Mouse (Mus musculus) heart, embryonic 10.5 days (tissue): ENCODE measurements around the gene Klrb1c. TPM values are rescaled to one million over a fixed set of nuclear protein-coding genes. Genes with fewer than 3 reads are reported as not detected.
A peak's percentile ranks its signal among the peaks of the same experiment; 100 is the strongest.
"Not testable (repeated sequence)": the region's sequence is repeated elsewhere in the genome, so short reads cannot be mapped to it uniquely, and the experiment has no call there.

Experiments used
- DNase-seq: peaks from one replicate; pipeline ENCODE4 v3.0.0-alpha.2; 2017; ENCODE audit warnings: low spot score
- H3K27ac ChIP-seq: fragments of 300-500 bp; sonication (generic); 2 replicates; pipeline ENCODE4 v1.5.1; 2016; ENCODE audit warnings: mild to moderate bottlenecking
- H3K27me3 ChIP-seq: fragments of 300-500 bp; sonication (generic); 2 replicates; pipeline ENCODE4 v1.6.1; 2016; ENCODE audit warnings: mild to moderate bottlenecking; ENCODE audit not compliant: poor library complexity, insufficient read depth, severe bottlenecking
- H3K36me3 ChIP-seq: fragments of 300-500 bp; sonication (generic); 2 replicates; pipeline ENCODE4 v1.6.1; 2016; ENCODE audit warnings: mild to moderate bottlenecking, moderate library complexity
- H3K4me1 ChIP-seq: fragments of 300-500 bp; sonication (generic); 2 replicates; pipeline ENCODE4 v1.6.1; 2016; ENCODE audit warnings: mild to moderate bottlenecking
- H3K4me3 ChIP-seq: fragments of 300-500 bp; sonication (generic); 2 replicates; pipeline ENCODE4 v1.5.1; 2016; ENCODE audit warnings: mild to moderate bottlenecking, moderate library complexity
- H3K9me3 ChIP-seq: fragments of 300-500 bp; sonication (generic); 2 replicates; pipeline ENCODE4 v1.6.1; 2016; ENCODE audit warnings: mild to moderate bottlenecking, moderate library complexity
- WGBS: fragments of 180-500 bp; shearing (Covaris S2); methylation state at CpG from one replicate; pipeline ENCODE4 v1.1.7; 2016; 5-methylcytosine and 5-hydroxymethylcytosine counted together
- polyA plus RNA-seq: library from polyadenylated mRNA; unstranded; fragments of >200 nt; fragmentation: Nextera tagmentation; extraction: Ambion mirVana; gene quantifications from 2 replicates; pipeline ENCODE4 v1.2.1, GENCODE M21; 2016

Klrb1c gene
- polyA plus RNA-seq, 1 experiment from 2014 or later, result 0.08 TPM

GRCm38 (mm10) chr6:128804823-128805640, 16.0 kb upstream of the Klrb1c start:
- not testable (repeated sequence) for H3K27ac ChIP-seq, H3K27me3 ChIP-seq, H3K4me3 ChIP-seq, H3K9me3 ChIP-seq, H3K4me1 ChIP-seq, H3K36me3 ChIP-seq
- peak; percentile 78 for DNase-seq
- 64% methylated on average over 7 of the region's 7 CpGs for WGBS

- no peaks in the 10 kb centered on the region for H3K9me3 ChIP-seq
- WGBS, result 10% methylated on average over 26 of the region's 26 CpGs
- peak; percentile 99 for DNase-seq
- no peak overlapping the region for H3K27ac ChIP-seq
- no peaks in the 10 kb centered on the region for H3K27me3 ChIP-seq
- peak overlapping the region; percentile 61 for H3K4me3 ChIP-seq
- H3K36me3 ChIP-seq, result no peaks in the 10 kb centered on the region
- peaks cover 2% of the 10 kb centered on the region for H3K4me1 ChIP-seq
These were observed 14.2 kb upstream of the Klrb1c start for GRCm38 (mm10) chr6:128802999-128803857.

GRCm38 (mm10) chr6:128802557-128802956, 13.5 kb upstream of the Klrb1c start:
- Histone ChIP-seq H3K9me3 (no peaks in the 10 kb centered on the region), H3K4me3 (peak overlapping the region; percentile 61), H3K36me3 (no peaks in the 10 kb centered on the region), H3K27ac (peak overlapping the region; percentile 76; the same call in 1 of the 2 replicates), H3K4me1 (peaks cover 8% of the 10 kb centered on the region), H3K27me3 (no peaks in the 10 kb centered on the region)
- WGBS, result 14% methylated on average over 10 of the region's 10 CpGs
- DNase-seq, result no peak

GRCm38 (mm10) chr6:128800696-128801095, 11.7 kb upstream of the Klrb1c start:
- not testable (repeated sequence) for H3K9me3 ChIP-seq, H3K4me1 ChIP-seq, H3K27me3 ChIP-seq, H3K27ac ChIP-seq, H3K36me3 ChIP-seq, H3K4me3 ChIP-seq, DNase-seq
- 80% methylated on average over 5 of the region's 5 CpGs for WGBS

- 20% methylated on average over 7 of the region's 7 CpGs for WGBS
- Histone ChIP-seq H3K27me3 (no peaks in the 10 kb centered on the region), H3K4me3 (peak overlapping the region; percentile 66), H3K27ac (peak overlapping the region; percentile 84; the same call in 1 of the 2 replicates), H3K36me3 (no peaks in the 10 kb centered on the region), H3K9me3 (no peaks in the 10 kb centered on the region), H3K4me1 (peaks cover 8% of the 10 kb centered on the region)
- no peak for DNase-seq
These were observed 10.9 kb upstream of the Klrb1c start for GRCm38 (mm10) chr6:128799896-128800270.

GRCm38 (mm10) chr6:128799144-128799895, 10.3 kb upstream of the Klrb1c start:
- peak overlapping the region; percentile 84 for H3K27ac ChIP-seq
- WGBS, result under 1% methylated on average over 49 of the region's 49 CpGs
- DNase-seq, result peak; percentile 93
- not testable (repeated sequence) for H3K9me3 ChIP-seq, H3K36me3 ChIP-seq, H3K27me3 ChIP-seq, H3K4me1 ChIP-seq
- peak overlapping the region; percentile 66 for H3K4me3 ChIP-seq

- not testable (repeated sequence) for H3K4me1 ChIP-seq
- WGBS, result under 1% methylated on average over 20 of the region's 20 CpGs
- H3K27ac ChIP-seq, result peak overlapping the region; percentile 64; the same call in 1 of the 2 replicates
These were observed 9.7 kb upstream of the Klrb1c start for GRCm38 (mm10) chr6:128798772-128799143.

GRCm38 (mm10) chr6:128797936-128798771, 9.1 kb upstream of the Klrb1c start:
- H3K27me3 ChIP-seq, result no peaks in the 10 kb centered on the region
- no peaks in the 10 kb centered on the region for H3K9me3 ChIP-seq
- peak overlapping the region; percentile 66 for H3K4me3 ChIP-seq
- 15% methylated on average over 15 of the region's 15 CpGs for whole genome bisulfite sequencing
- H3K4me1 ChIP-seq, result peaks cover 8% of the 10 kb centered on the region
- no peaks in the 10 kb centered on the region for H3K36me3 ChIP-seq
- H3K27ac ChIP-seq, result peak overlapping the region; percentile 56
- no peak for DNase-seq

More at GRCm38 (mm10) chr6:128798772-128799143, 9.7 kb upstream of the Klrb1c start:
- not testable (repeated sequence) for H3K9me3 ChIP-seq, H3K27me3 ChIP-seq, H3K36me3 ChIP-seq
- DNase-seq, result peak; percentile 85
- H3K4me3 ChIP-seq, result peak overlapping the region; percentile 66

- H3K9me3 ChIP-seq, result no peaks in the 10 kb centered on the region
- DNase-seq, result no peak
- peaks cover 3% of the 10 kb centered on the region; the same call in 1 of the 2 replicates for H3K27me3 ChIP-seq
- no peaks in the 10 kb centered on the region for H3K36me3 ChIP-seq
- H3K4me1 ChIP-seq, result peaks cover 8% of the 10 kb centered on the region
- peak overlapping the region; percentile 66; the same call in 1 of the 2 replicates for H3K4me3 ChIP-seq
- no peak overlapping the region for H3K27ac ChIP-seq
- 74% methylated on average over 12 of the region's 12 CpGs for WGBS
These were observed 8.3 kb upstream of the Klrb1c start for GRCm38 (mm10) chr6:128797185-128797905.

GRCm38 (mm10) chr6:128796321-128796955, 7.4 kb upstream of the Klrb1c start:
- Histone ChIP-seq H3K36me3 (no peaks in the 10 kb centered on the region), H3K4me1 (peaks cover 8% of the 10 kb centered on the region), H3K9me3 (no peaks in the 10 kb centered on the region), H3K27me3 (peaks cover 3% of the 10 kb centered on the region; the same call in 1 of the 2 replicates), H3K4me3 (no peak overlapping the region), H3K27ac (no peak overlapping the region)
- WGBS, result 64% methylated on average over 8 of the region's 8 CpGs
- no peak for DNase-seq

- 20% methylated on average over 6 of the region's 6 CpGs for WGBS
- DNase-seq, result no peak
- H3K36me3 ChIP-seq, result no peaks in the 10 kb centered on the region
- H3K9me3 ChIP-seq, result no peaks in the 10 kb centered on the region
- H3K4me3 ChIP-seq, result no peak overlapping the region
- H3K27ac ChIP-seq, result no peak overlapping the region
- peaks cover 8% of the 10 kb centered on the region for H3K4me1 ChIP-seq
- H3K27me3 ChIP-seq, result peaks cover 3% of the 10 kb centered on the region; the same call in 1 of the 2 replicates
These were observed 4.7 kb upstream of the Klrb1c start for GRCm38 (mm10) chr6:128793734-128794133.
